Mouse (Mus musculus) monocyte, adult 2 months (primary cell): ENCODE data around the gene Scn1b.

Experiments
- DNase-seq, 2 experiments: peaks; one replicate each; pipeline ENCODE4 v3.0.0; 2022; ENCODE audit warnings: low spot score in 2 of 2, low read depth in 1 of 2

Scn1b gene

GRCm38 (mm10) chr7:31149751-31150565 is 23.2 kb upstream of the Scn1b start:
- DNase-seq = no peak

GRCm38 (mm10) chr7:31149271-31149670 is 22.5 kb upstream of the Scn1b start:
- DNase-seq = no peak

GRCm38 (mm10) chr7:31148756-31149155 is 22.0 kb upstream of the Scn1b start:
- DNase-seq = peak; percentile 61 to 69

- DNase-seq = no peak
Observed at GRCm38 (mm10) chr7:31148086-31148485, 21.3 kb upstream of the Scn1b start.

- no peak for DNase-seq
Observed at GRCm38 (mm10) chr7:31145596-31146160, 18.9 kb upstream of the Scn1b start.

- no peak for DNase-seq
Observed at GRCm38 (mm10) chr7:31144886-31145285, 18.1 kb upstream of the Scn1b start.

- DNase-seq = no peak
Observed at GRCm38 (mm10) chr7:31140941-31141340, 14.1 kb upstream of the Scn1b start.

- DNase-seq = no peak
Observed at GRCm38 (mm10) chr7:31140302-31140701, 13.5 kb upstream of the Scn1b start.

- DNase-seq = peak in 1 of 2 experiments; percentile 48
Observed at GRCm38 (mm10) chr7:31139765-31140164, 13.0 kb upstream of the Scn1b start.

- DNase-seq = no peak
Observed at GRCm38 (mm10) chr7:31135717-31136116, 8.9 kb upstream of the Scn1b start.

GRCm38 (mm10) chr7:31131866-31132265 is 5.1 kb upstream of the Scn1b start:
- no peak for DNase-seq

- no peak for DNase-seq
Observed at GRCm38 (mm10) chr7:31130841-31131240, 4.0 kb upstream of the Scn1b start.

GRCm38 (mm10) chr7:31130197-31130596 is 3.4 kb upstream of the Scn1b start:
- no peak for DNase-seq

GRCm38 (mm10) chr7:31128157-31128705 is 1.4 kb upstream of the Scn1b start:
- DNase-seq = no peak

GRCm38 (mm10) chr7:31126211-31126751 is 522 bp downstream of the Scn1b start:
- DNase-seq = no peak

- no peak for DNase-seq
Observed at GRCm38 (mm10) chr7:31125116-31125515, 1.7 kb downstream of the Scn1b start.

- DNase-seq = no peak
Observed at GRCm38 (mm10) chr7:31124381-31124780, 2.4 kb downstream of the Scn1b start.

GRCm38 (mm10) chr7:31123697-31124096 is 3.1 kb downstream of the Scn1b start:
- DNase-seq = no peak

- no peak for DNase-seq
Observed at GRCm38 (mm10) chr7:31122641-31123631, 3.9 kb downstream of the Scn1b start.

- no peak for DNase-seq
Observed at GRCm38 (mm10) chr7:31119556-31119955, 7.2 kb downstream of the Scn1b start.

- no peak for DNase-seq
Observed at GRCm38 (mm10) chr7:31118486-31118885, 8.3 kb downstream of the Scn1b start.
